Mouse (Mus musculus): Measurements from ENCODE around the gene Sh3bgrl. TPM values are rescaled to one million over a fixed set of nuclear protein-coding genes. Genes with fewer than 3 reads are reported as not detected.

The Sh3bgrl gene
- polyA plus RNA-seq, 1 experiment from 2014 or later = 94.6 TPM

- ATAC-seq (ENCODE audit: insufficient number of reproducible peaks, insufficient read depth, low FRiP score, low read depth) = no peak
- Histone ChIP-seq H3K4me2 (ENCODE audit: low read length) (no peak overlapping the region), H3K36me3 (ENCODE audit: control insufficient read depth, insufficient read depth, low read length) (peaks cover 9% of the 10 kb centered on the region; the same call in 1 of the 2 replicates), H3K27ac (replicated peaks in 1 of 2; ENCODE audit: control insufficient read depth in 1 of 2, insufficient read depth in 1 of 2, low read depth in 2 of 2, low read length in 2 of 2) (no peak overlapping the region), H3K9me3 (ENCODE audit: control insufficient read depth, low read length) (no peaks in the 10 kb centered on the region), H3K4me1 (ENCODE audit: control insufficient read depth in 2 of 2, insufficient read depth in 2 of 2, low read length in 2 of 2) (no peaks in the 10 kb centered on the region), H3K4me3 (ENCODE audit: control insufficient read depth in 1 of 2, insufficient read depth in 1 of 2, low read depth in 1 of 2, low read length in 2 of 2) (no peak overlapping the region), H3K27me3 (ENCODE audit: control insufficient read depth, insufficient read depth, low read length) (no peaks in the 10 kb centered on the region), H3K9ac (ENCODE audit: low read length) (no peak overlapping the region)
- 85% methylated on average over 2 of the region's 2 CpGs for WGBS
These were observed 56.1 kb downstream of the Sh3bgrl start for GRCm38 (mm10) chrX:109151228-109151627.

DNA sequence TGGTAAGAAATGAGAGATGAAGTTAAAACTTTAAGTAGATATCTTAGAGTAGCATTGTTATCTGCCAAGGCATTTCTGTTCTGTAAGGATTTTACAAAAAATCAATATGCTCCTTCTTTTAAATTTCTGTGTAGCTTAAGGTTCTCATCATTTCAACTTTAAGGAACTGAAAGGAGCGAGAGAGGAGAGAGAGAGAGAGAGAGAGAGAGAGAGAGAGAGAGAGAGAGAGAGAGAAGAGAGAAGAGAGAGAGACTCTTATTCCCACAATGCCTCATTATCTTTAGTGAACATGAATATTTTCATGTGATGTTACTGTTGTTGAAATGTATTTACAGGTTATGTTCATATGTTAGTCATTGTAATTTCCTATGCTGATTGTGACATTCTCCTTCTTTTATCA is 65.2 kb downstream of the Sh3bgrl start:
- 88% methylated on average over 1 of the region's 1 CpGs for WGBS
- no peak for ATAC-seq (ENCODE audit: insufficient number of reproducible peaks, insufficient read depth, low FRiP score, low read depth)
- H3K27me3 ChIP-seq (ENCODE audit: control insufficient read depth, insufficient read depth, low read length) = no peaks in the 10 kb centered on the region

DNA sequence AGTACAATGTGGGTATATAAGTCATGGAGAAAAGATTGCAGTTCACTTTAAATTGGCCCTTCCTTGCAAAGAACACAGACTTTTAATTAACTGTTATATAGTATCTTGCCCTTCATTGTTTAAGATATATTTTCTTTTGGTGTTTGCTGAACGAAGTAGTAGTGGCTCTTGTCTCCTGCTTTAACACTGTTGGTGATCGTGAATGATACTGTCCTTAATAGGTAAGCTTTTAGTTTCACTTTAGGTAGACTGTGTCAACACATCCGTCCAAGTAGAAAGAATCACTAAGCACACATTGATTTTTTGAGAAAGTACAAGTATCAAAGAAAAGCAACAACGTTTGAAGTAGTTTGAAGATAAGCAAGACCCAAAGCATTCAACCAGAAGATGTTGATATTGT is 65.7 kb downstream of the Sh3bgrl start:
- no peaks in the 10 kb centered on the region for H3K27me3 ChIP-seq (ENCODE audit: control insufficient read depth, insufficient read depth, low read length)
- H3K27ac ChIP-seq (replicated peaks in 1 of 2; ENCODE audit: control insufficient read depth in 1 of 2, insufficient read depth in 1 of 2, low read depth in 2 of 2, low read length in 2 of 2) = no peak overlapping the region
- no peak for ATAC-seq (ENCODE audit: insufficient number of reproducible peaks, insufficient read depth, low FRiP score, low read depth)
- H3K4me2 ChIP-seq (ENCODE audit: low read length) = no peak overlapping the region
- no peaks in the 10 kb centered on the region for H3K4me1 ChIP-seq (ENCODE audit: control insufficient read depth in 2 of 2, insufficient read depth in 2 of 2, low read length in 2 of 2)
- H3K36me3 ChIP-seq (ENCODE audit: control insufficient read depth, insufficient read depth, low read length) = no peaks in the 10 kb centered on the region
- H3K9me3 ChIP-seq (ENCODE audit: control insufficient read depth, low read length) = no peaks in the 10 kb centered on the region
- WGBS = 63% methylated on average over 4 of the region's 4 CpGs
- H3K4me3 ChIP-seq (ENCODE audit: control insufficient read depth in 1 of 2, insufficient read depth in 1 of 2, low read depth in 1 of 2, low read length in 2 of 2) = no peak overlapping the region
- no peak overlapping the region for H3K9ac ChIP-seq (ENCODE audit: low read length)

More for the DNA sequence above, 65.2 kb downstream of the Sh3bgrl start:
- H3K27ac ChIP-seq (replicated peaks in 1 of 2; ENCODE audit: control insufficient read depth in 1 of 2, insufficient read depth in 1 of 2, low read depth in 2 of 2, low read length in 2 of 2) = no peak overlapping the region
- H3K4me1 ChIP-seq (ENCODE audit: control insufficient read depth in 2 of 2, insufficient read depth in 2 of 2, low read length in 2 of 2) = no peaks in the 10 kb centered on the region
- no peak overlapping the region for H3K9ac ChIP-seq (ENCODE audit: low read length)
- H3K36me3 ChIP-seq (ENCODE audit: control insufficient read depth, insufficient read depth, low read length) = no peaks in the 10 kb centered on the region
- no peak overlapping the region for H3K4me2 ChIP-seq (ENCODE audit: low read length)
- no peaks in the 10 kb centered on the region for H3K9me3 ChIP-seq (ENCODE audit: control insufficient read depth, low read length)
- no peak overlapping the region for H3K4me3 ChIP-seq (ENCODE audit: control insufficient read depth in 1 of 2, insufficient read depth in 1 of 2, low read depth in 1 of 2, low read length in 2 of 2)

DNA sequence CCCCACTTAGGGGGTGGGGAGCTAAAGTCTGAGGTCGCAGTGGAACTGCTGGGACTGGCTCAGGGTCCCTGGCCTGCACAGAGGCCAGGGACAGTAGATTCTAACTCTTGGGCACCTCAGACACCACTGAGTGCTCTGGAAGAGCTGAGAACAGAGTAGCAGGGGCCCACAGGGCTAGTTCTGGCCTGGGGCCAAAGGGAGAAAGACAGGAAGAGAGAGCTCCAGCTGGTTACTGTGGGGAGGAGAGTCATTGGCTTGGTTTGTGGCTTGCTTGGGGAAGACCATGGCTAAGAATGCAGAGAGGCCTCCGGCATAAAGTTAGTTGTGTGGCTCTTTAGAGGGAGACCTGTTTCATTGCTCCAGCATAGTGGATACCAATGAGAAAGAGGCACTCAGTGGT is 79.9 kb downstream of the Sh3bgrl start:
- H3K36me3 ChIP-seq (ENCODE audit: control insufficient read depth, insufficient read depth, low read length) = no peaks in the 10 kb centered on the region
- no peak overlapping the region for H3K9ac ChIP-seq (ENCODE audit: low read length)
- H3K4me3 ChIP-seq (ENCODE audit: control insufficient read depth in 1 of 2, insufficient read depth in 1 of 2, low read depth in 1 of 2, low read length in 2 of 2) = no peak overlapping the region
- WGBS = 66% methylated on average over 2 of the region's 2 CpGs
- H3K27ac ChIP-seq (replicated peaks in 1 of 2; ENCODE audit: control insufficient read depth in 1 of 2, insufficient read depth in 1 of 2, low read depth in 2 of 2, low read length in 2 of 2) = no peak overlapping the region
- no peak for ATAC-seq (ENCODE audit: insufficient number of reproducible peaks, insufficient read depth, low FRiP score, low read depth)
- no peaks in the 10 kb centered on the region for H3K27me3 ChIP-seq (ENCODE audit: control insufficient read depth, insufficient read depth, low read length)
- H3K4me2 ChIP-seq (ENCODE audit: low read length) = no peak overlapping the region
- H3K9me3 ChIP-seq (ENCODE audit: control insufficient read depth, low read length) = no peaks in the 10 kb centered on the region
- peaks cover 3 to 7% of the 10 kb centered on the region in 2 experiments; a peak in 1 of 4 replicates for H3K4me1 ChIP-seq (ENCODE audit: control insufficient read depth in 2 of 2, insufficient read depth in 2 of 2, low read length in 2 of 2)

DNA sequence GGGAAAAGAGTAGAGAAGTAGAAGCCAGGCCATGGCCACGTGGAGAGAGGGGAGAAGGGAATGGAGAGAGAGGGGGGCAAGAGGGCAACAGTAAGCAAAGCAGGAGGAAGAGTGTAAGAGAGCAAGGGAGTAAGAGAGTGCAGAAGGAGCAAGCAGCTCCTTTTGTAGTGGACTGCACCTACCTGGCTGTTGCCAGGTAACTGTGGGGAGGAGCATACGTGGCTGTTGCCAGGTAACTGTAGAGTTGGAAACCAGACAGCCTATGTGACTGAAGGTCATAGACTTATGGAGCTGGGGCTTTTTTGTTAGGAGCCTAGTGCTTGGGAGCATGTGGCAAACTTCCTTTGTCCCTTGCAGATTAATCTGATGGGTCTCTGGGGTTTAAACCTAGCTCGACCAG is 80.3 kb downstream of the Sh3bgrl start:
- no peaks in the 10 kb centered on the region for H3K36me3 ChIP-seq (ENCODE audit: control insufficient read depth, insufficient read depth, low read length)
- 48% methylated on average over 3 of the region's 3 CpGs for WGBS
- no peaks in the 10 kb centered on the region for H3K9me3 ChIP-seq (ENCODE audit: control insufficient read depth, low read length)
- no peak overlapping the region for H3K4me2 ChIP-seq (ENCODE audit: low read length)
- no peak overlapping the region for H3K4me3 ChIP-seq (ENCODE audit: control insufficient read depth in 1 of 2, insufficient read depth in 1 of 2, low read depth in 1 of 2, low read length in 2 of 2)
- H3K9ac ChIP-seq (ENCODE audit: low read length) = no peak overlapping the region
- no peak for ATAC-seq (ENCODE audit: insufficient number of reproducible peaks, insufficient read depth, low FRiP score, low read depth)
- no peaks in the 10 kb centered on the region for H3K27me3 ChIP-seq (ENCODE audit: control insufficient read depth, insufficient read depth, low read length)
- H3K4me1 ChIP-seq (ENCODE audit: control insufficient read depth in 2 of 2, insufficient read depth in 2 of 2, low read length in 2 of 2) = peaks cover 3 to 7% of the 10 kb centered on the region in 2 experiments; a peak in 1 of 4 replicates
- no peak overlapping the region for H3K27ac ChIP-seq (replicated peaks in 1 of 2; ENCODE audit: control insufficient read depth in 1 of 2, insufficient read depth in 1 of 2, low read depth in 2 of 2, low read length in 2 of 2)

- Histone ChIP-seq H3K36me3 (ENCODE audit: control insufficient read depth, insufficient read depth, low read length) (no peaks in the 10 kb centered on the region), H3K27ac (replicated peaks in 1 of 2; ENCODE audit: control insufficient read depth in 1 of 2, insufficient read depth in 1 of 2, low read depth in 2 of 2, low read length in 2 of 2) (no peak overlapping the region), H3K4me1 (ENCODE audit: control insufficient read depth in 2 of 2, insufficient read depth in 2 of 2, low read length in 2 of 2) (no peaks in the 10 kb centered on the region), H3K4me2 (ENCODE audit: low read length) (no peak overlapping the region), H3K9ac (ENCODE audit: low read length) (no peak overlapping the region), H3K27me3 (ENCODE audit: control insufficient read depth, insufficient read depth, low read length) (no peaks in the 10 kb centered on the region), H3K4me3 (ENCODE audit: control insufficient read depth in 1 of 2, insufficient read depth in 1 of 2, low read depth in 1 of 2, low read length in 2 of 2) (no peak overlapping the region), H3K9me3 (ENCODE audit: control insufficient read depth, low read length) (no peaks in the 10 kb centered on the region)
- WGBS = 57% methylated on average over 4 of the region's 4 CpGs
- no peak for ATAC-seq (ENCODE audit: insufficient number of reproducible peaks, insufficient read depth, low FRiP score, low read depth)
These were observed 89.7 kb downstream of the Sh3bgrl start for GRCm38 (mm10) chrX:109184706-109185478.

- 75% methylated on average over 4 of the region's 4 CpGs for whole genome bisulfite sequencing
- Histone ChIP-seq H3K27me3 (ENCODE audit: control insufficient read depth, insufficient read depth, low read length) (no peaks in the 10 kb centered on the region), H3K36me3 (ENCODE audit: control insufficient read depth, insufficient read depth, low read length) (no peaks in the 10 kb centered on the region), H3K4me2 (ENCODE audit: low read length) (no peak overlapping the region), H3K4me1 (ENCODE audit: control insufficient read depth in 2 of 2, insufficient read depth in 2 of 2, low read length in 2 of 2) (no peaks in the 10 kb centered on the region), H3K9ac (ENCODE audit: low read length) (no peak overlapping the region), H3K4me3 (ENCODE audit: control insufficient read depth in 1 of 2, insufficient read depth in 1 of 2, low read depth in 1 of 2, low read length in 2 of 2) (no peak overlapping the region), H3K9me3 (ENCODE audit: control insufficient read depth, low read length) (no peaks in the 10 kb centered on the region), H3K27ac (replicated peaks in 1 of 2; ENCODE audit: control insufficient read depth in 1 of 2, insufficient read depth in 1 of 2, low read depth in 2 of 2, low read length in 2 of 2) (no peak overlapping the region)
- ATAC-seq (ENCODE audit: insufficient number of reproducible peaks, insufficient read depth, low FRiP score, low read depth) = no peak
These were observed 94.4 kb downstream of the Sh3bgrl start for GRCm38 (mm10) chrX:109189607-109190006.

- ATAC-seq (ENCODE audit: insufficient number of reproducible peaks, insufficient read depth, low FRiP score, low read depth) = no peak; the same call in 1 of the 2 replicates
- H3K27me3 ChIP-seq (ENCODE audit: control insufficient read depth, insufficient read depth, low read length) = no peaks in the 10 kb centered on the region
- peak overlapping the region; percentile 33 to 73; a peak in 3 of 4 replicates for H3K27ac ChIP-seq (replicated peaks in 1 of 2; ENCODE audit: control insufficient read depth in 1 of 2, insufficient read depth in 1 of 2, low read depth in 2 of 2, low read length in 2 of 2)
- 57% methylated on average over 4 of the region's 4 CpGs for WGBS
- H3K4me1 ChIP-seq (ENCODE audit: control insufficient read depth in 2 of 2, insufficient read depth in 2 of 2, low read length in 2 of 2) = no peaks in the 10 kb centered on the region
- no peak overlapping the region for H3K4me3 ChIP-seq (ENCODE audit: control insufficient read depth in 1 of 2, insufficient read depth in 1 of 2, low read depth in 1 of 2, low read length in 2 of 2)
- H3K9me3 ChIP-seq (ENCODE audit: control insufficient read depth, low read length) = no peaks in the 10 kb centered on the region
- H3K36me3 ChIP-seq (ENCODE audit: control insufficient read depth, insufficient read depth, low read length) = no peaks in the 10 kb centered on the region
- no peak overlapping the region for H3K9ac ChIP-seq (ENCODE audit: low read length)
- H3K4me2 ChIP-seq (ENCODE audit: low read length) = no peak overlapping the region
These were observed 95.8 kb downstream of the Sh3bgrl start for GRCm38 (mm10) chrX:109190969-109191368.
